Mouse (Mus musculus): ENCODE measurements around the gene Osbp2. TPM values are rescaled to one million over a fixed set of nuclear protein-coding genes. Genes with fewer than 3 reads are reported as not detected.

Gene Osbp2
- polyA plus RNA-seq, 1 experiment: 1.5 TPM

DNA sequence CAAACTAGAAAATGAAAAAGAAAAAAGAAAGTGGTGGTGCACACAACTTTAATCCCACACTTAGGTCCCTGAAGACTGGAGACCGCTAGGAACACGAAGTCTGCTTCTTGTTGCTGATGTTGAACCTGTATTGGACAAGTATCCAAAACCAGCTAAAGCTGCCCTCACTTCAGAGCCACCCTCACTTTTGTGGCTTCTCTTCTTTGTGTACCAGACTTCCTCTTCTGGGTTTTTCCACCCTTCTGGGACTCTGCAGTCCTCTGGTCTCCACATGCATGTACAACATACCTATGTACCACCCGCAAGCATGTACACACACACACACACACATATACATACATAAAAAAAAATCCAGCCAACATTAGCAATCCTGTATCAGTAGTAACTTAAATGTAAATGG is 20.0 kb upstream of the Osbp2 start:
- Histone ChIP-seq H3K9me3 (replicated peaks; ENCODE audit: control insufficient read depth, insufficient read depth, low read length, poor library complexity, severe bottlenecking) (no peaks in the 10 kb centered on the region), H3K4me3 (ENCODE audit: low read depth, low read length) (no peak overlapping the region)
- TF ChIP-seq EP300 (IDR thresholded peaks at IDR 0.05; ENCODE audit: insufficient read depth, low read depth, low read length): no peak

DNA sequence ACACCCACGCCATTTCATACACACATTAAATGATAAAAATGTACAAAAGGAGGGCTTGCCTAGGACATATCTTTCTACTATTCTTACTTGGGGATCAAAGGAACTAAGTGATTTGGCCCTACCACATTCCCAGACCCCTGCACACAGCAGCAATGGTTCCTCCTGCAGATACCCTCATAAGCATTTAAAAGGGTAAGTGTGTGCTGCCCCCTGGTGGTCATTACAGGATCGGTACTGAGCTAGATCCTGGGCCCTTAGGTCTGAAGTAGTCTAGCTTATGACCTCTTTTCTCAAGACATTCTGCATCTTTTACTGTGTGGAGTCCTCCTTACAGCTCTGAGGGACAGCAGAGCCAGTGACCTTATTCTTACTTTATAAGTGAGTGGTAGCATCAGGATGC is 16.1 kb upstream of the Osbp2 start:
- Histone ChIP-seq H3K4me3 (ENCODE audit: low read depth, low read length) (no peak overlapping the region), H3K9me3 (replicated peaks; ENCODE audit: control insufficient read depth, insufficient read depth, low read length, poor library complexity, severe bottlenecking) (no peaks in the 10 kb centered on the region), H3K27ac (ENCODE audit: insufficient read depth, low read length) (no peak overlapping the region), H3K4me1 (ENCODE audit: control insufficient read depth, insufficient read depth, low read length) (no peaks in the 10 kb centered on the region), H3K36me3 (ENCODE audit: control insufficient read depth, insufficient read depth, low read length, poor library complexity, severe bottlenecking) (no peaks in the 10 kb centered on the region), H3K9ac (ENCODE audit: low read depth, poor library complexity, severe bottlenecking) (no peak overlapping the region), H3K27me3 (ENCODE audit: control insufficient read depth, insufficient read depth, low read length, poor library complexity, severe bottlenecking) (no peaks in the 10 kb centered on the region)
- peak; percentile 59 for TF ChIP-seq CTCF (IDR thresholded peaks at IDR 0.05; ENCODE audit: low read depth, low read length)
- TF ChIP-seq POLR2A (IDR thresholded peaks at IDR 0.05; ENCODE audit: insufficient read depth, low read length): no peak

More for the DNA sequence above, 20.0 kb upstream of the Osbp2 start:
- peaks cover 4% of the 10 kb centered on the region for H3K4me1 ChIP-seq (ENCODE audit: control insufficient read depth, insufficient read depth, low read length)
- H3K27me3 ChIP-seq (ENCODE audit: control insufficient read depth, insufficient read depth, low read length, poor library complexity, severe bottlenecking): no peaks in the 10 kb centered on the region
- H3K9ac ChIP-seq (ENCODE audit: low read depth, poor library complexity, severe bottlenecking): no peak overlapping the region
- no peaks in the 10 kb centered on the region for H3K36me3 ChIP-seq (ENCODE audit: control insufficient read depth, insufficient read depth, low read length, poor library complexity, severe bottlenecking)
- H3K27ac ChIP-seq (ENCODE audit: insufficient read depth, low read length): no peak overlapping the region

DNA sequence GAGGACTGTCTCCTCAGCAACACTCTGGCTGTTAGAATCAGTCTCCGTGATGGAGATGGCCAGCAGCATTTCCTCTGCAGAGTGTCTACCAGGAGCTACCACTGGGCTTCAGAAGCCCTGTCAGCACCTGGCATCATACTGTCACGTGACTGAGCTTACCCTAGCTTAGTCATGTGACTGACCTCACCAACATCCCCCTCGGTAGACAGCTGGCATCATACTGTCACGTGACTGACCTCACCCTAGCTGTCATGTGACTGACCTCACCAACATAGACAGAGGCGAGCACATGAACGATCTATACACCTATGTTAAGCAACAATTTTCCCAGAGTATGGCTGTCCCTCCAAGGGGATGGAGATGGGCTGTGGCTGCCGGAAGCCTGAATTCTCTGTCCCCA is 15.0 kb upstream of the Osbp2 start:
- Histone ChIP-seq H3K27ac (ENCODE audit: insufficient read depth, low read length) (no peak overlapping the region), H3K36me3 (ENCODE audit: control insufficient read depth, insufficient read depth, low read length, poor library complexity, severe bottlenecking) (no peaks in the 10 kb centered on the region), H3K4me1 (ENCODE audit: control insufficient read depth, insufficient read depth, low read length) (no peaks in the 10 kb centered on the region), H3K9ac (ENCODE audit: low read depth, poor library complexity, severe bottlenecking) (no peak overlapping the region), H3K4me3 (ENCODE audit: low read depth, low read length) (no peak overlapping the region), H3K9me3 (replicated peaks; ENCODE audit: control insufficient read depth, insufficient read depth, low read length, poor library complexity, severe bottlenecking) (no peaks in the 10 kb centered on the region), H3K27me3 (ENCODE audit: control insufficient read depth, insufficient read depth, low read length, poor library complexity, severe bottlenecking) (no peaks in the 10 kb centered on the region)
- TF ChIP-seq POLR2A (IDR thresholded peaks at IDR 0.05; ENCODE audit: insufficient read depth, low read length): no peak
- TF ChIP-seq CTCF (IDR thresholded peaks at IDR 0.05; ENCODE audit: low read depth, low read length): no peak
- no peak for TF ChIP-seq EP300 (IDR thresholded peaks at IDR 0.05; ENCODE audit: insufficient read depth, low read depth, low read length)

DNA sequence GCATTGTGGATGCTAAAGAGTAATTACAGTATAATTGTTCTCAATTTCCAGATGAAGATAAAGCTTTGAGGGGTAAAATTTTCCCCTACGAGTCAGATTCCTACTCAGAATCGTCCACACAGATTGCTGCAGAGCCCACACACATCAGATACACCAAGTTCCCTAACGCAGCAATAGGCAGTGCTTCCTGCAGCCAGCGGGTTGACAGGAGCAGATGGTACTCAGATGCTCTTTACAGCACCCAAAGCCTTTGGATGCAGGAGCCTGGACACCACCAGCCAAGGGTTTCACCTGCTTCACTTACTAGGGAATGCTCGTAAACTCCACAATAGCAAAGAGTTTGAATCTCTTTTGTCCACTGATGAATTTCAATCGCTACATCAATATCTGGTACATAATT is 12.7 kb upstream of the Osbp2 start:
- no peaks in the 10 kb centered on the region for H3K27me3 ChIP-seq (ENCODE audit: control insufficient read depth, insufficient read depth, low read length, poor library complexity, severe bottlenecking)
- TF ChIP-seq CTCF (IDR thresholded peaks at IDR 0.05; ENCODE audit: low read depth, low read length) (no peak), EP300 (IDR thresholded peaks at IDR 0.05; ENCODE audit: insufficient read depth, low read depth, low read length) (no peak), POLR2A (IDR thresholded peaks at IDR 0.05; ENCODE audit: insufficient read depth, low read length) (no peak)
- no peaks in the 10 kb centered on the region for H3K4me1 ChIP-seq (ENCODE audit: control insufficient read depth, insufficient read depth, low read length)
- no peaks in the 10 kb centered on the region for H3K36me3 ChIP-seq (ENCODE audit: control insufficient read depth, insufficient read depth, low read length, poor library complexity, severe bottlenecking)
- no peak overlapping the region for H3K4me3 ChIP-seq (ENCODE audit: low read depth, low read length)
- no peaks in the 10 kb centered on the region for H3K9me3 ChIP-seq (replicated peaks; ENCODE audit: control insufficient read depth, insufficient read depth, low read length, poor library complexity, severe bottlenecking)
- H3K9ac ChIP-seq (ENCODE audit: low read depth, poor library complexity, severe bottlenecking): no peak overlapping the region
- H3K27ac ChIP-seq (ENCODE audit: insufficient read depth, low read length): no peak overlapping the region

DNA sequence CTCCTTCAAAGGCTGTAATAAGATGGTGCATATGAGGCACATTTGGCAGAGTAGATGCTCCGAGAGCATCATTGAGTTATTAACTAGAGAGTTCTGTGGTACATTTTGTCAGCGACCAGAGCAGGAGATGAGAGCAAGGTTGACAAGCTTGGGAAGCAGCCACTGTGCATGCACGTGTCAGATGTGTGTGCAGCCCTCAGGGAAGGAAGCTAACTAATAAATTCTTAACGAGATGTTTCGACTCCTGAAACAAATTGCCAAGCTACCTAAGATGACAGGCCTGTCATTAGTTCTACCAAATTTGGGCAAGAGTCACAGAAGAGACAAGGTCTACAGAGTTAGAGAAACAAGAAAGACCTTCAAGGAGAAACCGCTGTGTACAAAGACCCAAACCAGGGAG is 640 bp upstream of the Osbp2 start:
- Histone ChIP-seq H3K27me3 (ENCODE audit: control insufficient read depth, insufficient read depth, low read length, poor library complexity, severe bottlenecking) (0 out of 2 replicates have a peak, but pooled peaks cover 3% of the 10 kb centered on the region), H3K36me3 (ENCODE audit: control insufficient read depth, insufficient read depth, low read length, poor library complexity, severe bottlenecking) (no peaks in the 10 kb centered on the region), H3K4me1 (ENCODE audit: control insufficient read depth, insufficient read depth, low read length) (no peaks in the 10 kb centered on the region), H3K27ac (ENCODE audit: insufficient read depth, low read length) (no peak overlapping the region), H3K9me3 (replicated peaks; ENCODE audit: control insufficient read depth, insufficient read depth, low read length, poor library complexity, severe bottlenecking) (no peaks in the 10 kb centered on the region), H3K9ac (ENCODE audit: low read depth, poor library complexity, severe bottlenecking) (0 out of 2 replicates have a peak overlapping the region, but pooled peaks have one; percentile 20), H3K4me3 (ENCODE audit: low read depth, low read length) (no peak overlapping the region)
- TF ChIP-seq POLR2A (IDR thresholded peaks at IDR 0.05; ENCODE audit: insufficient read depth, low read length) (no peak), EP300 (IDR thresholded peaks at IDR 0.05; ENCODE audit: insufficient read depth, low read depth, low read length) (no peak), CTCF (IDR thresholded peaks at IDR 0.05; ENCODE audit: low read depth, low read length) (no peak)

DNA sequence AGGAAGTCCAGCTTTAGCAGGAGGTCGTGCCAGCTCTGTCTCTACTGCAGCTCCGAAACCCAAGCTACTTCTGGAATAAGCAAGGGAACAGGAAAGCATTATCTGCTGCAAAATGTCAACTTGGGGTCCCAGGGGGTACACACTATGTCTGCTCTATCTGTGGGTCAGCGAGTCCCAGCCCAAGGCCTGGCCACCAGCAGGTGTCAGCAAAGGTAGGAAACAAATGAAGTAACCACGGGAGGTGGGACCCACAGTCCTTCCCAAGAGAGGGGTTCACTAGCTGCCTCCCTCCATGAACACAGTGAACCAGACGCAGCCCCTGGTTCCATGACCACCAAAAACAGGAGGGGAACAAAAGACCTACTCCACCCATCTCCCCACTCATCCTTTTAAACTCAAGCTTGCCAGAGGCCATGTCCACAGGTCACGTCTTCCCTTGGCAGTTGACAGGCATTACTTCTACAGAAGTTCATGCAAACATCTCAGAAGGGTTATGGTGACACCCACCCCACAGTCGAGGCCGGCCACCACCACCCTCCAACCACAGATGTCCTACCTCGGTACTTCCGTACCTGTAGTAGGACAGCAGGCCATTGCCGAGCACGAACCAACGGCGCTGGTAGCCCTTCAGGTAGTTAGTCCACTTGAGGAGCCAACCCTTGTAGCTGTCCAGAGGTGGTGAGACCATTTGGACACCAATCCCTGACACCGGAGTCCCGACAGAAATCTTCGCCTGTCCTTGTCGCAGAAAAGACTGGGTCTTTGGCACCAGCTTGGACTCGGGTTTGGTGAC is 846 bp downstream of the Osbp2 start:
- no peaks in the 10 kb centered on the region for H3K9me3 ChIP-seq (replicated peaks; ENCODE audit: control insufficient read depth, insufficient read depth, low read length, poor library complexity, severe bottlenecking)
- no peaks in the 10 kb centered on the region for H3K36me3 ChIP-seq (ENCODE audit: control insufficient read depth, insufficient read depth, low read length, poor library complexity, severe bottlenecking)
- H3K27ac ChIP-seq (ENCODE audit: insufficient read depth, low read length): no peak overlapping the region
- peak overlapping the region; percentile 65 for H3K4me3 ChIP-seq (ENCODE audit: low read depth, low read length)
- TF ChIP-seq CTCF (IDR thresholded peaks at IDR 0.05; ENCODE audit: low read depth, low read length) (peak; percentile 6), EP300 (IDR thresholded peaks at IDR 0.05; ENCODE audit: insufficient read depth, low read depth, low read length) (no peak)
- no peak overlapping the region for H3K9ac ChIP-seq (ENCODE audit: low read depth, poor library complexity, severe bottlenecking)
- H3K4me1 ChIP-seq (ENCODE audit: control insufficient read depth, insufficient read depth, low read length): no peaks in the 10 kb centered on the region
- 0 out of 2 replicates have a peak, but pooled peaks cover 3% of the 10 kb centered on the region for H3K27me3 ChIP-seq (ENCODE audit: control insufficient read depth, insufficient read depth, low read length, poor library complexity, severe bottlenecking)
